Mouse (Mus musculus): ENCODE results near the gene Mecp2.

GRCm38 (mm10) chrX:74003644-74004043 lies 131.5 kb downstream of the Mecp2 start:
- TF ChIP-seq CTCF (IDR thresholded peaks at IDR 0.05) (no peak), EP300 (IDR thresholded peaks at IDR 0.05) (no peak)

Measured in lung, postnatal 0 days (tissue).